8 mouse cellular contexts compared by ENCODE assay signal in genomic region chr2:84476577-84476976, GRCm38 (mm10). TPM values are rescaled to one million over a fixed set of nuclear protein-coding genes. Genes with fewer than 3 reads are reported as not detected.
A peak's percentile ranks its signal among the peaks of the same experiment; 100 is the strongest.
DNase-seq lines count a peak whose midpoint lies in the region; ATAC-seq lines count a peak whose summit lies in the region.

Gene Tfpi (minus strand): TSS chr2:84476775.

- H3K9me3 ChIP-seq in liver, embryonic 12.5 days (replicated peaks): no peaks in the 10 kb centered on the region
- no peaks in the 10 kb centered on the region for H3K9me3 ChIP-seq in neural tube, embryonic 14.5 days (ENCODE audit: control insufficient read depth, low read length)

- peaks cover 32% of the 10 kb centered on the region for H3K4me1 ChIP-seq in liver, embryonic 12.5 days
- H3K4me1 ChIP-seq in neural tube, embryonic 14.5 days (ENCODE audit: control insufficient read depth, insufficient read depth, low read length): no peaks in the 10 kb centered on the region

- 15% methylated on average over 4 of the region's 4 CpGs for WGBS in liver, embryonic 12.5 days (ENCODE audit: insufficient replicate concordance)
- WGBS in neural tube, embryonic 14.5 days: 54% methylated on average over 4 of the region's 4 CpGs

- peak; percentile 87 for ATAC-seq in liver, embryonic 12.5 days
- ATAC-seq in neural tube, embryonic 14.5 days (ENCODE audit: low read depth): 0 out of 2 replicates have a peak, but pooled peaks have one; percentile 41

- peak within 1 kb of the TSS; percentile 77 for H3K27ac ChIP-seq in liver, embryonic 12.5 days
- no peak within 1 kb of the TSS for H3K27ac ChIP-seq in neural tube, embryonic 14.5 days (ENCODE audit: low read depth, low read length)

- peak within 1 kb of the TSS; percentile 54 for H3K4me3 ChIP-seq in liver, embryonic 12.5 days
- peak within 1 kb of the TSS; percentile 0; the same call in 1 of the 2 replicates for H3K4me3 ChIP-seq in neural tube, embryonic 14.5 days (ENCODE audit: low read depth, low read length)

- H3K9ac ChIP-seq in liver, embryonic 12.5 days: peak within 1 kb of the TSS; percentile 51
- H3K9ac ChIP-seq in neural tube, embryonic 14.5 days (replicated peaks; ENCODE audit: low read depth, low read length): no peak within 1 kb of the TSS

- H3K36me3 ChIP-seq in liver, embryonic 12.5 days: peaks cover 4% of the 10 kb centered on the region; the same call in 1 of the 2 replicates
- H3K36me3 ChIP-seq in neural tube, embryonic 14.5 days (ENCODE audit: control insufficient read depth, insufficient read depth, low read length): no peaks in the 10 kb centered on the region

- H3K27me3 ChIP-seq in liver, embryonic 12.5 days (replicated peaks): no peaks in the 10 kb centered on the region
- H3K27me3 ChIP-seq in neural tube, embryonic 14.5 days (ENCODE audit: control insufficient read depth, insufficient read depth, low read length): no peaks in the 10 kb centered on the region

- H3K4me2 ChIP-seq in liver, embryonic 12.5 days: peak within 1 kb of the TSS; percentile 66
- no peak within 1 kb of the TSS; the same call in 1 of the 2 replicates for H3K4me2 ChIP-seq in neural tube, embryonic 14.5 days (ENCODE audit: low read depth, low read length)

- peak; percentile 9 for DNase-seq in kidney, adult 9 months
- DNase-seq in kidney, adult 8-10 months: no peak
- peak; percentile 58 for DNase-seq in c-Kit-positive CD71-positive TER-119-positive erythroid progenitor cells, embryonic 14.5 days (ENCODE audit: low spot score)
- peak in 1 of 2 experiments; percentile 40 for DNase-seq in heart, postnatal 36 days
- no peak for DNase-seq in right cerebral cortex, adult 18-20 months
- no peak for DNase-seq in ovary, postnatal 36 days (ENCODE audit: low spot score)

- intact Hi-C loops in heart, postnatal 36 days (cut with DNase I): no loop called here

RNA-seq across cellular contexts. Expression of gene Tfpi, which starts in this region (rescaled TPM):
- 10 to 100 TPM; 52.0 to 64.1 TPM for total RNA-seq in heart, postnatal 36 days (2021)
- polyA plus RNA-seq in liver, embryonic 12.5 days (2016; fragmentation: Nextera tagmentation; extraction: Ambion mirVana): 25.0 and 25.8 TPM in 2 replicates
- polyA plus RNA-seq in neural tube, embryonic 14.5 days (2014; fragmentation: Nextera tagmentation; extraction: Ambion mirVana): 4.5 and 25.3 TPM in 2 replicates

Comparison
In these comparisons a context has a peak if more than half of its experiments do, and no peak if none do; other contexts are left out.
1. DNase-seq: peak in kidney, adult 9 months (single experiment) and c-Kit-positive CD71-positive TER-119-positive erythroid progenitor cells, embryonic 14.5 days (single experiment); none in kidney, adult 8-10 months (0 of 2), right cerebral cortex, adult 18-20 months (single experiment) and ovary, postnatal 36 days (single experiment).